Mouse (Mus musculus) CH12.LX (cell line): ENCODE results near the gene Nacc1.
A peak's percentile ranks its signal among the peaks of the same experiment; 100 is the strongest.

ENCODE experiments used
- CTCF ChIP-seq, 2 experiments: IDR thresholded peaks in 1 of 2; conservative IDR thresholded peaks in 1 of 2; 2 replicates each; pipeline ENCODE4 v1.5.1; 2011 to 2012; ENCODE audit warnings: low read depth in 2 of 2, low read length in 2 of 2, improper control_type of control experiment in 1 of 2, inconsistent platforms in 1 of 2, mild to moderate bottlenecking in 1 of 2, moderate library complexity in 1 of 2
- KAT2A ChIP-seq: IDR thresholded peaks from 2 replicates; pipeline ENCODE4 v1.6.1; 2012; ENCODE audit warnings: low read length, improper control_type of control experiment, inconsistent platforms; ENCODE audit not compliant: insufficient replicate concordance
- MAX ChIP-seq: IDR thresholded peaks from 2 replicates; pipeline ENCODE4 v1.6.1; 2011; ENCODE audit warnings: low read length, improper control_type of control experiment
- POLR2A ChIP-seq: IDR thresholded peaks from 2 replicates; pipeline ENCODE4 v1.6.1; 2011; ENCODE audit warnings: low read depth, mild to moderate bottlenecking, improper control_type of control experiment, low read length
- POLR2AphosphoS2 ChIP-seq: IDR thresholded peaks from 2 replicates; pipeline ENCODE4 v1.6.1; 2011; ENCODE audit warnings: low read depth, low read length, improper control_type of control experiment
- TBP ChIP-seq: conservative IDR thresholded peaks from 2 replicates; pipeline ENCODE4 v1.6.1; 2011; ENCODE audit warnings: low read depth, low read length, improper control_type of control experiment
- ZKSCAN1 ChIP-seq: IDR thresholded peaks from 2 replicates; pipeline ENCODE4 v1.6.1; 2012; ENCODE audit warnings: low read depth, inconsistent platforms, low read length, improper control_type of control experiment, borderline replicate concordance
- ZMIZ1 ChIP-seq: IDR thresholded peaks from 2 replicates; pipeline ENCODE4 v1.6.1; 2012; ENCODE audit warnings: low read depth, mild to moderate bottlenecking, inconsistent platforms, low read length, improper control_type of control experiment
- ZNF384 ChIP-seq: IDR thresholded peaks from 2 replicates; pipeline ENCODE4 v1.6.1; 2012; ENCODE audit warnings: low read depth, low read length, improper control_type of control experiment, inconsistent platforms

- TF ChIP-seq ZKSCAN1 (no peak), MAX (no peak), POLR2AphosphoS2 (no peak), ZMIZ1 (no peak), POLR2A (no peak), CTCF (conservative IDR thresholded peaks at IDR 0.05 in 1 of 2, IDR thresholded peaks at IDR 0.05 in 1 of 2; ENCODE audit: low read depth in 2 of 2, low read length in 2 of 2) (peak in 1 of 2 experiments; percentile 56; a peak in 2 of 4 replicates), TBP (no peak), KAT2A (no peak), ZNF384 (no peak)
These were observed 38.2 kb upstream of the Nacc1 start for GRCm38 (mm10) chr8:84725941-84726259.
